Mouse (Mus musculus) small intestine, adult 2 months (tissue): ENCODE measurements around the gene Crip1.

ENCODE experiments used
- CTCF ChIP-seq: fragments of 200-500 bp; IDR thresholded peaks from 2 replicates; pipeline ENCODE4 v1.5.1; 2012; ENCODE audit warnings: low read depth, mild to moderate bottlenecking, control low read depth, inconsistent platforms, low read length, moderate library complexity, mixed read lengths; ENCODE audit not compliant: insufficient replicate concordance, insufficient read length; ENCODE audit errors: extremely low read depth
- POLR2A ChIP-seq: fragments of 200-500 bp; IDR thresholded peaks from 2 replicates; pipeline ENCODE4 v1.6.1; 2012; ENCODE audit warnings: low read depth, mild to moderate bottlenecking, control low read depth, inconsistent platforms, low read length, moderate library complexity

- TF ChIP-seq POLR2A (no peak), CTCF (no peak)
Measured at GRCm38 (mm10) chr12:113135401-113135800, 10.7 kb upstream of the Crip1 start.
